Mouse (Mus musculus) gastrocnemius, postnatal 10 days (tissue): ENCODE results near the gene Fzr1. TPM values are rescaled to one million over a fixed set of nuclear protein-coding genes. Genes with fewer than 3 reads are reported as not detected.

Experiments used
- DNase-seq: peaks from one replicate; pipeline ENCODE4 v3.0.0; 2021; ENCODE audit warnings: mixed read lengths
- microRNA-seq, 2 experiments: library from miRNA; unstranded; fragments of <30 nt; microRNA quantifications; one replicate each; pipeline ENCODE4 v1.2.0; 2021
- total RNA-seq, 2 experiments: library from RNA; stranded (reverse); gene quantifications; 2 replicates each; pipeline ENCODE4 v1.2.3; 2021

Fzr1 gene
- total RNA-seq, 2 experiments from 2014 or later = 17.6 to 24.1 TPM

DNA sequence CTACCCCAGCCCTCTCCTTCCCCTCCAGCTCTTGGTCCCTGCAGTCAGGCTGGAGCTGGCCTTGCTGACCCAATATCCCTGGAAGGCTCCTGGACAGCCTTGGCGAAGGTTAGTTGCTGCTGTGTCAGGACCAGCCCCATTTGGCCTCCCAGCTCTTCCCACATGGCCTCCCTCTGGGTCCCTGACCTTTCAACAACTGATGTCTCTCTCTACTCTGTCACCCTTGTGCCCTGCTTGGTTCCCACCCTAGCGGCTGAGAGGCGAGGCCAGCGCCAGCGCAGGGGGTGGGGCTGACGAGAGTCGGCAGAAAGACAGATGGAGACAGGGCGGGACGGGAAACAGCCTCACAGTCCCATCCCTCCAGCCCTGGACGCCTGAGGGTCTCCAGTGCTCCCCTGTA, 49.9 kb downstream of the Fzr1 start, which contains the start of gene Tbxa2r:
Gene Tbxa2r (plus strand): TSS at position 346 of the 400 bp plus-strand sequence.
- peak; percentile 58 for DNase-seq

DNA sequence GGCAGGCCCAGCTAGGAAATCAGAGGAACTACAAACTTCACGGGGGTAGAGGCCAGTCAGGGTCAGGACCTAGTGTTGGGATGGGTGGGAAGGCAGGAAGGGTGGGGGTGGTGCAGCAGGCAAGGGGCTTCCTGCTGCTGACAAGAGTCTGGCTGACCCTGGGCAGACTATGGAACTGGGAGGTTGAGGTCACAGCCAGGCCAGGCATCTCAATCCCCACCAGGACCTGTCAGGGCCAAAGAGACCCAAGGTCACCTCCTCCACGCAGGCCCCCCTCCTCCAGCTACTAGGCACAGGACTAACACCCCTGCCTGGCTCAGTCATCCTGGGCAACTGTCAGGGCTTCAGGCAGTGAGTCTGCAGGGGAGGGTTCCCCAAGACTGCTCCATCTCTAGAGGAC, 50.4 kb downstream of the Fzr1 start:
- DNase-seq = no peak

DNA sequence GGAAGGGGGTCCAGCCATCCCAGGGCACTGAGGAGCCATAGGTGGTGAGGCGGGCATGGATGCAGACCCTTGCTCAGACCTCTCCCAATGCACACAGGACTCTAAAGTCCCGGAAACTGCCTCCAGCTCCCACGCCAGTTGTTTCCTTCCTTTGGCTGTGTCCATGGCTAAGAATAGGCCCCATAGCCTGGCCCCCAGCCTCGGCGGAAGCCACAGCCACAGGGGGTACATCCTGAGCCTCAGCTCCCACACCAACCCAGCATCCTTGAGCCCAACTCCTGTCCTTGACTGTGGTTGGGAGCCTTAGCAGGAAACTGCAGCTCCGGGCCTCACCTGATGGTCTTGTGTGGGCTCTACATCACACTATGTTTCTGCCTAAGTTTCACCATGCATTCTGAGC, 51.5 kb downstream of the Fzr1 start:
- DNase-seq = no peak

DNA sequence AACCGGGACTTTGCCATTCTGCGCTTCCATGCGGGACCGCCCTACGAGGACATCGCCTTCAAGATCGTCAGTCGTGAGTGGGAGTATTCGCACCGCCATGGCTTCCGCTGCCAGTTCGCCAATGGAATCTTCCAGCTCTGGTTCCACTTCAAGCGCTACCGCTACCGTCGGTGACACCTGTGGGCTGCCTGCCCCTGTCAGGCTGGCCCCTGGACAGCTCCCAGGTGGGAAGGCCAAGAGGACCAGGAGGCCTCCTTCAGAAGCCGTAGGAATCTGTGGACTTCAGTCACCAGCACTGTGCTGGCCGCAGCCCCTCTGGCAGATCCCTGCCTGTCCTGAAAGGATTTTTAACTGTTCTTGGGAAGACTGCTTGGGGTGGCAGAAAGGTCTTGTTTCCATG, 52.5 kb downstream of the Fzr1 start:
- DNase-seq = no peak

DNA sequence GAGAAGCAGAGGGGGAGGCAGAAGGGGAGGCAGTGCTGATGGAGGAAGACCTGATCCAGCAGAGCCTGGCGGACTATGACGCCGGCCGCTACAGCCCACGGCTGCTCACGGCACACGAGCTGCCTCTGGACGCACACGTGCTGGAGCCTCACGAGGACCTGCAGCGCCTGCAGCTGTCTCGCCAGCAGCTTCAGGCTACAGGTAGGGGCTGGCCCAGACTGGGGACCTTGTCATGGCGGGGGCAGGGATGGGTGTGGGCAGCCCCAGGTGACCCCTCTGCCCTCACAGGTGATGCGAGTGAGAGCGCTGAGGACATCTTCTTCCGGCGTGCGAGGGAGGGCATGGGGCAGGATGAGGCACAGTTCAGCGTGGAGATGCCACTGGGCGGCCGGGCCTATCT, 53.1 kb downstream of the Fzr1 start:
- no peak for DNase-seq

DNA sequence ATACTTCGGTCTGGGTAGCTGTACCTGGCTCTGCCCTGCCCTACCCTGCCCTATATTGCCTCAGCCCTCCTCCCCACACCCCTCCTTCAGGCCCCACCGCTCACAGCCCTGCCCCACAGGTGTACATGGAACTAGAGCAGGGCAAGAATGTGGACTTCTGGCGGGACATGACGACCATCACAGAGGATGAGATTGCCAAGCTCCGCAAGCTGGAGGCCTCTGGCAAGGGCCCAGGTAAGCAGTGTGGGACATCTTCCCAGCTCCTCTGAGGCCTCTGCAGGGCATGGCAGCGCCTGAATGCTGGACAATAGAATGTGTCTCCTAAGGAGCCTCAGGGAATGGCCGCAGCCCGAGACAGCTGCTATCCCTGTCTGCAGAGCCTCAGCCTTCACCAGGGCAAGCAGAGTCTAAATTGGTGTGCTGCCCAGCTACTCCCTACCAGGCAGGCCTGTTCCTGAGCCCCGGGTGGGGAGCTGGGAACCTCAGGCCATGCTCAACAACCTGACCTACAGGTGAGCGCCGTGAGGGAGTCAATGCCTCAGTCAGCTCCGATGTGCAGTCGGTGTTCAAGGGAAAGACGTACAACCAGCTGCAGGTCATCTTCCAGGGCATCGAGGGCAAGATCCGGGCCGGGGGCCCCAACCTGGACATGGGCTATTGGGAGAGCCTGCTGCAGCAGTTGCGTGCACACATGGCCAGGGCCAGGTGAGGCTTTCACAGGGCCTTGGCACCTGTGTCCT, 54.4 kb downstream of the Fzr1 start:
- DNase-seq = no peak

DNA sequence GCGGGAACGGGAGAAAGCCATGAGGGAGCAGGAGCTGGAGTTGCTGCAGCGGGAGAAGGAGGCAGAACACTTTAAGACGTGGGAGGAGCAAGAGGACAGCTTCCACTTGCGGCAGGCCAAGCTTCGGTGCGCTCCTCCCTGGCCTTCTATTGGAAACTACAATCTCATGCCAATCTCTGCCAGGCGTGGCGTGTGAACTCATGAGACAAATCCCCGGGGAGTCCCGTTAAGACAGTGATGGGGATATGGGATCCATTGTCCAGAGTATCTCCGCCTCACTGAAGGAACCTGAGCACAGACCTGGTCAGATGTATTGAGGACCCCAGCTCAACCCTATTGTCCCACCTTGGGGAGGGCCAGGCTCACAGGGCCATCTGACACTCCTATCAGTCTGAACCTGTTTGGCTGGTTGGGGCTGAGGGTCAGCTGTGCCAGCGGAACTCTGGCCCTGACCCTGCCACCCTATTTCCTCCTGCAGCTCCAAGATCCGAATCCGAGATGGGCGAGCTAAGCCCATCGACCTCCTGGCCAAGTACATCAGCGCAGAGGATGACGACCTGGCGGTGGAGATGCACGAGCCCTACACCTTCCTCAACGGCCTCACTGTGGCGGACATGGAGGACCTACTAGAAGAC, 55.1 kb downstream of the Fzr1 start:
- no peak for DNase-seq

DNA sequence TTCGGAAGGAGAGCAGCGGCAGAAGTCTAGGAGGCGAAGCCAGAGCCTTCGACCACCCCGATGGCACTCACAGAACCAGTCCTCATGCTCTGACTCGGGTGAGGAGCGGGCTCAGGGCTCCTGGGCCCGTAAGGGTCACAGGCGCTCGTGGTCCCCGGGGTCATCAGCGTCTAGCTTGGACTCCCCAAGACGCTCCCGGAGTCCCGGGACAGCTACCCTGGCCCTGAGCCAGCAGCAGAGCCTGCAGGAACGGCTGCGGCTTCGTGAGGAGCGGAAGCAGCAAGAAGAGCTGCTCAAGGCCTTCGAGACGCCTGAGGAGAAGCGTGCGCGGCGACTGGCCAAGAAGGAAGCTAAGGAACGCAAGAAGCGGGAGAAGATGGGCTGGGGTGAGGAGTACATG, 55.9 kb downstream of the Fzr1 start:
- no peak for DNase-seq

DNA sequence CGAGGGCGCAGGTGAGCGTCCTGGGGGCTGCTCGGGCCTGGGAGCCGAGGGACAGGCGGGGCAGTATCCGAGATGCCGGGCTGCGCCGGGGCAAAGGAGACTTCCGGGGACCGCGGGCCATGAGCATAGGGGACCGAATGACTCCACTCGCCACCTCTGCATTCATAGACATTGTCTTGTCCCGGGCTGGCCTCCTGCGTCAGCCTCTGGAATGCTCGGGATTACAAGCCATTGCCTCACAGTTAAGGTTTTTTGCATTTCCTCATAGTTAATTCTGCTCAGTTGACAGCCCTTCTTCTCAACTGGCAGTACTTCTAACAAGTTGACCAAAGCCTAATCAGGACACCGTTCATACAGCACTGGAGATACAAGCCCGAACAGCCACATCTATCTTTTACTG, 56.9 kb downstream of the Fzr1 start:
- DNase-seq = no peak

DNA sequence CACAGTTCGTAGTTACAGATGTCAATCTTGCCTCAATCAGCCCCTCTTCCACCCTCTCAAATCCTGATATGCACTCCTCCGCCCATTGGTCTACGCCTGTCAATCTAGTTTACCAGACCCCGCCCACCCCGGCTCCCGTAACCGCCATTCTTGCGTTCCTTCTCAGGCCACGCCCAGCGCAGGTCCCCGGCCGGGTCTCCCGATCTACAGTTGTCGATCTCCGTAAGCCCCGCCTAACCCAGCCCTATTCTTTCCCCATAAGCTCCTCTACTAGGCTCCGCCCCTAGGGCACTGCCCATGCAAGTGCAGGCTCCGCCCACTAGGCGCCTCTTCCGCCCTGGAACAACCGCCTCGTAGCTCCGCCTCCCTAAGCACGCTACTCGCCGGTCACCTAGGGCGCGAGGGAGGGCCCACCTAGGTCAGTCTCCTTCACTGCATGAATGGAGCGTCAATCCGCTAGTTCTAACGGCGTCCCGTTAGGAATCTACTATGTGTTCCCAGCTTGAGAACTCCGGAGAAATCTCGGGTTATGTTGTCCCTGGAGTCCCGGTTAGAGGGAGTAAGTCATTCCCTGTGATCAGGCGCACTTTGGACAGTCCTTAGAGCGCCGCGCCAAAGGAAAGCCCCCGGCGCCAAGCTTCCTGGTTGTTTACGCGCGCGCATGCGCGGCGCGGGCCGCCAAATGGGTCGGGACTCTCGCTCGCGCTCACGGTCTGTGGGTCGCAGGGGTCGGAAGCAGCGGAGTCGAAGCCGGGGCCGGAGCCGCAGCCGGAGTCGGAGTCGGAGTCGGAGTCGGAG, 57.6 kb downstream of the Fzr1 start, which contains the start of gene Cactin:
Gene Cactin (plus strand): TSS at position 554 of the 798 bp plus-strand sequence.
- peak; percentile 97 for DNase-seq

DNA sequence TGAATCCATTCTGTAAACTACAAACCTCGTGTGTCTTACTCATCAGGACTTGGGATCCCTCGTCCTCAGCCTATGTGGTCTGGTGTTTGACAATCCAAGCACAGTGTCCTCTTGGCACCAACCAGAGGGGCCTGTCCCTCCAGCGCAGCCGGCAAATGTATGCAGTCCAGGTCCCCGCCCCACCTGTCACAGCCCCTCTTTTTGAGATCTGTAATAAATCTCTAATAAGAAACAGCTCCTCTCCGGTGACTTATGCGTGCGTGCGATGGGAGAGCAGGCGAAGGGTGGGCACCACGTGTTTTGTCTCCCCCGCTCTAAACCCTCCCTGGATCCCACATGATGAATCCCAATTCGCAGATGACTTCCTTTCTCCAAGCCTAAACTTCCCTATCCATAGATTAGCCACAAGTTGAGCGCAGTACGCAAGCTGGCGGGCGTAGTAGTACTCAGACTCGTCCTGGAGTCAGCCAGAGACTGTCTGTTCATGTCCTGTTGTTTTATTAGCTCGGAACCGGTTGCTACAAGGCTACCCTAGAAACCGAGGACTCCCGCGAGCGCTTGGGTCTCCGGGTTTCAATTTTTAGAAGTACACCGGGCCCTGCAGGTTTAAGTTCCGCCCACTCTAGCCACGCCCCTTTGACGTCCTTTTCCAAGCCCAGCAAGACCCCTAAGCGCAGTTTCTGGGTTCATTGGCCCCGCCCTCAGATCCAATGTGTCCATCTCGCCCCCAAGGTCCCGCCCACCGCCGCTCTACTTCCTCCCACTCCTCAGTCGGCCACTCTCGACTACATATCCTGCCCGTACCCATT, 58.4 kb downstream of the Fzr1 start:
- peak; percentile 90 for DNase-seq

DNA sequence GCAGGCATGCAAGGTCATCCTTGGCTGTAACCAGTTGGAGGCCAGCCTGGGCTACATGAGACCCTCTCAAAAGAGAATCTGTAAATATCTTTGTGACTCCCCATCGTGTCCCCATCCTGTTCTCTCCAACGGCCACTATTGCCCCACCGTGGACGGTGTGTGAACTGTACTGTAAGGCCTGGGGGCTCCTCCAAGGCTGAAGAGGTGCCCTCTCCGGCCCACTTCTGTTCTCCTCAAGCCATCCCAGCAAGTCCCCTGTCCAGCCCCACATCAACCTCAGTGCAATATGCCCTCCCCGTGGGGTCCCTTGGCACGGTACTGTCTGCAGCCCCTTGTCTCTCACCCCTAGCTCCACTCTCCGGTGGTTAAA, 59.0 kb downstream of the Fzr1 start:
- DNase-seq = no peak

DNA sequence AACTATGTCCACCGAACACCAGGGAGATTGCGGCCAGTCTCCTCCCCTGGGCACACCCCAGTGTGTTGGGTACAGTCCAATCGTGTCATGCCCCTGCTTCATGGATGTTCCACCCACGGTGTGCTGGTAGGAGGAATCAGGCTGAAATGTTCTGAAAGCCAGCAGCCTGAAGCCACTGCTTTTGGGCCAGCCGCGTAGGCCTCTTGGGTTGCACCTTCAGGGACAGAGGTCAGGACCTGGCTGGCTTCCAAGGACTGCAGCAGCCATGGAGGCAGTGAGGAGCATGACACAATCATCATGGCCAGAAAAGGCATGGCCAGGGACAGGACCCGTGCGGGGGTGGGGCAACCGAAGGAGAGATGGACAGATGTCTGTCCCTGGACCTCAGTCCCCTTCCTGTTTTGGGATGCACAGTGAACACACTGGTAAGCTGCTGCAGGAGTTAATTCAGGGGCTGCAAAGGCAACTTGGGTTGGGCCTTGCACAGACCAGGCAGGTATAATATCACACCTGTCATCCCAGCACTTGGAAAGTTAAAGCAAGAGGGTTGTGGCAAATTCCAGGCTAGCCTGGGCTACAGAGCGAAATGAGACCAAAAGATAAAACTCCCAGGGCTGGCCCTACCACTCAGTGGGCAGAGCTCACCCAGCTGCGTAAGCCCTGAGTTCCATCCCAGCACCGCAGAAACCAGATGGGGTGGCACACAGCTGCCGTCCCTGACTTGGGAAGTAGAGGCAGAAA, 59.6 kb downstream of the Fzr1 start:
- DNase-seq = peak; percentile 14

DNA sequence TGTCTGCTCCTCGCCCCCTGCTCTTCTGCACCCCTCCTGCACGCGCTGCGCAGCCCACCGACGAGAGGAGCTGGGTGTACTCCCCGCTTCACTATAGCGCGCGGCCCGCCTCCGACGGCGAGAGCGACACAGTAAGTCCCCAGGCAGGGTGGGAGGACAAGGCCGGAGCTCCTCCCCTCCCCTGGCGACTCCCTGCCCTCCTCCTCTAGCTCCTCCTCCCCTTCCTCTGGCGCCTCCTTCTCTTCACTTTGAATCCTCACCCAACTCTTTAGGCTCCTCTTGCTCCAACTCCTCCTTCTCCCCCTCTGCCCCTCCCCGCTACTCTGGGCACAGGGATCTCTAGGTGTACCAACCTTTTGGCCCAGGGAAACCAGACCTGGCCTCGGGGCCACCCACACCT, 61.0 kb downstream of the Fzr1 start:
- DNase-seq = no peak

DNA sequence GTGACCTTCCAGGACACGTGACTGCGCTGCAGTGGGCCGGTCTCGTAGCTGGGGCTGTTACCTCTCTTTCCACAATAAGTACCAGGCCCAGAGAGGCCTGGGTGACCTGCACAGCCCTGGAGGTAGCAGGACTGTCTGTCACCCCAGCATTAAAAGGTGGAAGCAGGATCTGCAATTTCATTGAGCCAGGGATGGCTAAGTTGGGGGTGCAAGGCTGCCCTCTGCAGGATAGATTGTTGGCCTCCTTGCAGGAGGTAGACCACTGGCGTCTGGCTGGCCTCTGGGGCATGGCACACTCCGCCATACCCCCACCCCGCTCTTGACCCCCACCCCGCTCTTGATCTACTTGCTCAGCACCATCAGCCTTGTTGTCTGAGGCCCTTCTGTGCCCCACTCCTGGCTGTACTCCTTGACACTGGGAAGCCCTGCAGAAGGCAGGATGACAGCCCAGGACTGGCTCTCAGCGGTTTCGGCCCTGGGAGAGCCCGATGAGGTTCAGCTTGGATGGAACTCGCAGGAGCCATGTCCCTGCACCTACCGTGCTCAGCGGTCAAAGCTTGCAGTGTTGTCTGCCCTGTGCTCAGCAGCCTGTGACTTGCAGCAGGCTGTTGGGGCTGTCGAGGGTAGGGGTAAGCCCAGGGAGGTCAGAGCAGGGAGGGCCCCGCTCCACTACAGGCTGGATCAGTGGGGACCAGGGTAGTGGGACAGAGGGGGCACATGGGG, 61.8 kb downstream of the Fzr1 start:
- peak; percentile 19 for DNase-seq

Small RNA genes lying within 50 kb of the gene (microRNA-seq; reads per million reads assigned to microRNA genes)
- gene Mir1191b = 1.3 to 1.6 reads per million in 2 experiments
- 0 reads per million in 2 experiments for gene Mir6913

Other genes with a start within 250 kb of the Fzr1 start
- 10 to 100 TPM; 29.2 to 35.9 TPM for gene Zbtb7a, start 243.3 kb downstream of the Fzr1 start, total RNA-seq
- gene Pias4, start 210.6 kb downstream of the Fzr1 start, total RNA-seq = 10 to 100 TPM; 10.7 to 13.8 TPM
- 1,000 to 10,000 TPM in 1 of 2 experiments, 100 to 1,000 TPM in 1; 974 to 1,018 TPM for gene Eef2, start 201.9 kb downstream of the Fzr1 start, total RNA-seq
- 10 to 100 TPM; 29.8 to 30.4 TPM for gene Dapk3, start 195.5 kb downstream of the Fzr1 start, total RNA-seq
- not detected for gene 4930442H23Rik, start 194.7 kb downstream of the Fzr1 start, total RNA-seq
- gene Nmrk2, start 176.5 kb downstream of the Fzr1 start, total RNA-seq = 1 to 10 TPM; 1.7 to 1.8 TPM
- gene Atcay, start 147.7 kb downstream of the Fzr1 start, total RNA-seq = under 1 TPM; 0.40 to 0.43 TPM
- 1 to 10 TPM; 2.1 to 3.5 TPM for gene Zfr2, start 145.4 kb downstream of the Fzr1 start, total RNA-seq
- 1 to 10 TPM in 1 of 2 experiments, under 1 TPM in 1; 0.70 to 1.3 TPM for gene Matk, start 125.6 kb downstream of the Fzr1 start, total RNA-seq
- 100 to 1,000 TPM in 1 of 2 experiments, 10 to 100 TPM in 1; 93.7 to 108 TPM for gene Mrpl54, start 111.6 kb downstream of the Fzr1 start, total RNA-seq
- gene Apba3, start 111.6 kb downstream of the Fzr1 start, total RNA-seq = 10 to 100 TPM; 61.6 to 63.5 TPM
- gene Tjp3, start 86.9 kb downstream of the Fzr1 start, total RNA-seq = under 1 TPM; 0.14 to 0.36 TPM
- gene Pip5k1c, start 85.6 kb downstream of the Fzr1 start, total RNA-seq = 10 to 100 TPM; 24.0 to 30.8 TPM
- gene Cactin, start 57.4 kb downstream of the Fzr1 start, total RNA-seq = 10 to 100 TPM; 11.0 to 14.5 TPM
- gene Tbxa2r, start 49.8 kb downstream of the Fzr1 start, total RNA-seq = 1 to 10 TPM; 2.3 to 3.8 TPM
- gene Gipc3, start 35.2 kb downstream of the Fzr1 start, total RNA-seq = 1 to 10 TPM in 1 of 2 experiments, under 1 TPM in 1; 0.96 to 1.3 TPM
- 10 to 100 TPM; 26.8 to 41.9 TPM for gene Hmg20b, start 28.0 kb downstream of the Fzr1 start, total RNA-seq
- gene Mfsd12, start 21.0 kb downstream of the Fzr1 start, total RNA-seq = 1 to 10 TPM; 4.5 to 7.5 TPM
- gene 4930404N11Rik, start 12.7 kb downstream of the Fzr1 start, total RNA-seq = 1 to 10 TPM in 1 of 2 experiments, under 1 TPM in 1; 0.85 to 1.4 TPM
- 10 to 100 TPM; 40.3 to 46.7 TPM for gene Dohh, start 5.9 kb upstream of the Fzr1 start, total RNA-seq
- under 1 TPM; 0.40 to 0.45 TPM for gene Gm48551, start 6.0 kb upstream of the Fzr1 start, total RNA-seq
- 1 to 10 TPM in 1 of 2 experiments, under 1 TPM in 1; 0.33 to 2.0 TPM for gene Gm48552, start 10.5 kb upstream of the Fzr1 start, total RNA-seq
- gene Smim24, start 14.5 kb upstream of the Fzr1 start, total RNA-seq = under 1 TPM in 1 of 2 experiments, not detected in 1; 0.65 TPM
- gene Nfic, start 77.1 kb upstream of the Fzr1 start, total RNA-seq = 100 to 1,000 TPM; 329 to 332 TPM
- under 1 TPM; 0.38 to 0.99 TPM for gene Celf5, start 104.2 kb upstream of the Fzr1 start, total RNA-seq
- gene Ncln, start 117.9 kb upstream of the Fzr1 start, total RNA-seq = 10 to 100 TPM; 45.9 to 48.2 TPM
- under 1 TPM; 0.56 to 0.61 TPM for gene S1pr4, start 121.6 kb upstream of the Fzr1 start, total RNA-seq
- under 1 TPM; 0.47 to 0.77 TPM for gene Gna15, start 145.7 kb upstream of the Fzr1 start, total RNA-seq
- 10 to 100 TPM; 40.6 to 44.8 TPM for gene Gna11, start 166.7 kb upstream of the Fzr1 start, total RNA-seq
- 100 to 1,000 TPM; 614 to 667 TPM for gene Aes, start 181.0 kb upstream of the Fzr1 start, total RNA-seq
- gene Tle2, start 196.0 kb upstream of the Fzr1 start, total RNA-seq = 1 to 10 TPM; 4.4 to 9.4 TPM
- gene Tle6, start 222.6 kb upstream of the Fzr1 start, total RNA-seq = 1 to 10 TPM; 2.2 to 3.1 TPM
- gene BC025920, start 227.8 kb upstream of the Fzr1 start, total RNA-seq = 1 to 10 TPM; 1.6 to 1.8 TPM
- gene Sirt6, start 249.3 kb upstream of the Fzr1 start, total RNA-seq = 1 to 10 TPM; 7.3 to 9.7 TPM